Mouse (Mus musculus) CH12.LX (cell line): Measurements from ENCODE around the gene Mphosph10. TPM values are rescaled to one million over a fixed set of nuclear protein-coding genes. Genes with fewer than 3 reads are reported as not detected.
A peak's percentile ranks its signal among the peaks of the same experiment; 100 is the strongest.

Experiments used
- DNase-seq: peaks from one replicate; pipeline ENCODE4 v3.0.0-alpha.2; 2013; ENCODE audit errors: extremely low read depth
- H3K27ac ChIP-seq: 2 replicates; pipeline ENCODE4 v1.5.1; 2012; ENCODE audit warnings: low read depth, mild to moderate bottlenecking, control low read depth, moderate library complexity; ENCODE audit not compliant: insufficient read depth
- H3K27me3 ChIP-seq: replicated peaks from 2 replicates; pipeline ENCODE3; 2012; ENCODE audit warnings: inconsistent platforms
- H3K36me3 ChIP-seq, 2 experiments: replicated peaks in 1 of 2; 2 replicates each; pipeline versions ENCODE3 to v1.6.1; 2012; ENCODE audit warnings: inconsistent platforms in 1 of 2, low read length in 1 of 2, mild to moderate bottlenecking in 1 of 2, mixed read lengths in 1 of 2, moderate library complexity in 1 of 2; ENCODE audit not compliant: control insufficient read depth in 1 of 2, insufficient read depth in 1 of 2
- H3K4me1 ChIP-seq, 2 experiments: 2 replicates each; pipeline ENCODE4 v1.6.1; 2012; ENCODE audit warnings: inconsistent platforms in 1 of 2, moderate library complexity in 1 of 2; ENCODE audit not compliant: insufficient read depth in 2 of 2, control insufficient read depth in 1 of 2
- H3K4me2 ChIP-seq: 2 replicates; pipeline ENCODE4 v1.6.1; 2012; ENCODE audit warnings: low read depth, mild to moderate bottlenecking, control low read depth; ENCODE audit not compliant: poor library complexity, insufficient read depth, severe bottlenecking
- H3K4me3 ChIP-seq, 3 experiments: fragments of 150-350 bp in 1 of 3; sonication (generic) in 1 of 3; replicated peaks in 1 of 3; 2 replicates each; pipeline versions ENCODE3 to v1.5.1; 2011 to 2012; ENCODE audit warnings: low read depth in 2 of 3, low read length in 2 of 3, mild to moderate bottlenecking in 2 of 3, moderate library complexity in 2 of 3, control low read depth in 1 of 3, improper control_type of control experiment in 1 of 3, inconsistent platforms in 1 of 3, mixed read lengths in 1 of 3; ENCODE audit not compliant: poor library complexity in 1 of 3
- H3K79me2 ChIP-seq: replicated peaks from 2 replicates; pipeline ENCODE4 v1.6.1; 2012; ENCODE audit warnings: mild to moderate bottlenecking, moderate library complexity; ENCODE audit not compliant: control insufficient read depth, poor library complexity, insufficient read depth, severe bottlenecking; ENCODE audit errors: extremely low read depth
- H3K9ac ChIP-seq: 2 replicates; pipeline ENCODE4 v1.6.1; 2012; ENCODE audit warnings: low read depth, mild to moderate bottlenecking, control low read depth, moderate library complexity; ENCODE audit not compliant: insufficient read depth
- H3K9me3 ChIP-seq: replicated peaks from 2 replicates; pipeline ENCODE3; 2012; ENCODE audit warnings: low read length, inconsistent platforms, mixed read lengths
- BHLHE40 ChIP-seq: IDR thresholded peaks from 2 replicates; pipeline ENCODE4 v1.6.1; 2011; ENCODE audit warnings: mild to moderate bottlenecking, low read depth, low read length, improper control_type of control experiment
- CHD1 ChIP-seq: IDR thresholded peaks from 2 replicates; pipeline ENCODE4 v1.6.1; 2012; ENCODE audit warnings: low read depth, low read length, improper control_type of control experiment, inconsistent platforms
- CHD2 ChIP-seq: IDR thresholded peaks from 2 replicates; pipeline ENCODE4 v1.6.1; 2011; ENCODE audit warnings: low read length, improper control_type of control experiment
- CTCF ChIP-seq, 2 experiments: IDR thresholded peaks in 1 of 2; conservative IDR thresholded peaks in 1 of 2; 2 replicates each; pipeline ENCODE4 v1.5.1; 2011 to 2012; ENCODE audit warnings: low read depth in 2 of 2, low read length in 2 of 2, improper control_type of control experiment in 1 of 2, inconsistent platforms in 1 of 2, mild to moderate bottlenecking in 1 of 2, moderate library complexity in 1 of 2
- E2F4 ChIP-seq: IDR thresholded peaks from 2 replicates; pipeline ENCODE4 v1.6.1; 2011; ENCODE audit warnings: low read depth, low read length, improper control_type of control experiment; ENCODE audit not compliant: insufficient replicate concordance
- ELF1 ChIP-seq: IDR thresholded peaks from 2 replicates; pipeline ENCODE4 v1.6.1; 2014; ENCODE audit warnings: low read depth, mild to moderate bottlenecking, inconsistent platforms, low read length, improper control_type of control experiment
- EP300 ChIP-seq: IDR thresholded peaks from 2 replicates; pipeline ENCODE4 v1.6.1; 2011; ENCODE audit warnings: low read length, improper control_type of control experiment
- ETS1 ChIP-seq: conservative IDR thresholded peaks from 2 replicates; pipeline ENCODE4 v1.6.1; 2012; ENCODE audit warnings: low read depth, mild to moderate bottlenecking, inconsistent platforms, low read length, improper control_type of control experiment, moderate library complexity
- GABPA ChIP-seq: IDR thresholded peaks from 2 replicates; pipeline ENCODE4 v1.6.1; 2012; ENCODE audit warnings: low read depth, low read length, improper control_type of control experiment, inconsistent platforms; ENCODE audit not compliant: insufficient replicate concordance
- HCFC1 ChIP-seq: IDR thresholded peaks from 2 replicates; pipeline ENCODE4 v1.6.1; 2012; ENCODE audit warnings: low read depth, mild to moderate bottlenecking, inconsistent platforms, low read length, improper control_type of control experiment
- IRF4 ChIP-seq: IDR thresholded peaks from 2 replicates; pipeline ENCODE4 v1.6.1; 2014; ENCODE audit warnings: low read depth, mild to moderate bottlenecking, inconsistent platforms, low read length, improper control_type of control experiment
- JUN ChIP-seq: IDR thresholded peaks from 2 replicates; pipeline ENCODE4 v1.6.1; 2011; ENCODE audit warnings: low read depth, mild to moderate bottlenecking, low read length, improper control_type of control experiment, moderate library complexity; ENCODE audit not compliant: insufficient read depth
- JUND ChIP-seq: conservative IDR thresholded peaks from 2 replicates; pipeline ENCODE4 v1.6.1; 2011; ENCODE audit warnings: low read depth, low read length, improper control_type of control experiment
- KAT2A ChIP-seq: IDR thresholded peaks from 2 replicates; pipeline ENCODE4 v1.6.1; 2012; ENCODE audit warnings: low read length, improper control_type of control experiment, inconsistent platforms; ENCODE audit not compliant: insufficient replicate concordance
- MAFK ChIP-seq: IDR thresholded peaks from 2 replicates; pipeline ENCODE4 v1.6.1; 2011; ENCODE audit warnings: low read length, improper control_type of control experiment; ENCODE audit not compliant: insufficient replicate concordance
- MAX ChIP-seq: IDR thresholded peaks from 2 replicates; pipeline ENCODE4 v1.6.1; 2011; ENCODE audit warnings: low read length, improper control_type of control experiment
- MAZ ChIP-seq: IDR thresholded peaks from 2 replicates; pipeline ENCODE4 v1.6.1; 2012; ENCODE audit warnings: low read depth, mild to moderate bottlenecking, inconsistent platforms, low read length, improper control_type of control experiment, moderate library complexity
- MEF2A ChIP-seq: IDR thresholded peaks from 2 replicates; pipeline ENCODE4 v1.6.1; 2014; ENCODE audit warnings: low read depth, mild to moderate bottlenecking, inconsistent platforms, low read length, improper control_type of control experiment, borderline replicate concordance
- MXI1 ChIP-seq: IDR thresholded peaks from 2 replicates; pipeline ENCODE4 v1.6.1; 2011; ENCODE audit warnings: mild to moderate bottlenecking, low read depth, low read length, improper control_type of control experiment
- MYC ChIP-seq: IDR thresholded peaks from 2 replicates; pipeline ENCODE4 v1.6.1; 2011; ENCODE audit warnings: low read depth, mild to moderate bottlenecking, improper control_type of control experiment, low read length
- NELFE ChIP-seq: IDR thresholded peaks from 2 replicates; pipeline ENCODE4 v1.6.1; 2011; ENCODE audit warnings: low read depth, low read length, improper control_type of control experiment
- NRF1 ChIP-seq: IDR thresholded peaks from 2 replicates; pipeline ENCODE4 v1.6.1; 2014; ENCODE audit warnings: low read depth, mild to moderate bottlenecking, inconsistent platforms, low read length, improper control_type of control experiment, moderate library complexity
- PAX5 ChIP-seq: IDR thresholded peaks from 2 replicates; pipeline ENCODE4 v1.6.1; 2012; ENCODE audit warnings: low read length, inconsistent platforms, mixed read lengths
- POLR2A ChIP-seq: IDR thresholded peaks from 2 replicates; pipeline ENCODE4 v1.6.1; 2011; ENCODE audit warnings: low read depth, mild to moderate bottlenecking, improper control_type of control experiment, low read length
- POLR2AphosphoS2 ChIP-seq: IDR thresholded peaks from 2 replicates; pipeline ENCODE4 v1.6.1; 2011; ENCODE audit warnings: low read depth, low read length, improper control_type of control experiment
- RAD21 ChIP-seq: IDR thresholded peaks from 2 replicates; pipeline ENCODE4 v1.6.1; 2011; ENCODE audit warnings: low read depth, mild to moderate bottlenecking, low read length, improper control_type of control experiment, moderate library complexity
- RCOR1 ChIP-seq: conservative IDR thresholded peaks from 2 replicates; pipeline ENCODE4 v1.6.1; 2012; ENCODE audit warnings: low read depth, mild to moderate bottlenecking, inconsistent platforms, low read length, improper control_type of control experiment
- SIN3A ChIP-seq: IDR thresholded peaks from 2 replicates; pipeline ENCODE4 v1.6.1; 2012; ENCODE audit warnings: low read length, improper control_type of control experiment, inconsistent platforms
- SMC3 ChIP-seq: IDR thresholded peaks from 2 replicates; pipeline ENCODE4 v1.6.1; 2011; ENCODE audit warnings: low read depth, low read length, improper control_type of control experiment
- TBP ChIP-seq: conservative IDR thresholded peaks from 2 replicates; pipeline ENCODE4 v1.6.1; 2011; ENCODE audit warnings: low read depth, low read length, improper control_type of control experiment
- TCF12 ChIP-seq: IDR thresholded peaks from 2 replicates; pipeline ENCODE4 v1.6.1; 2014; ENCODE audit warnings: low read depth, mild to moderate bottlenecking, inconsistent platforms, low read length, improper control_type of control experiment
- UBTF ChIP-seq: IDR thresholded peaks from 2 replicates; pipeline ENCODE4 v1.6.1; 2012; ENCODE audit warnings: low read depth, mild to moderate bottlenecking, inconsistent platforms, low read length, improper control_type of control experiment, moderate library complexity
- USF1 ChIP-seq: IDR thresholded peaks from 2 replicates; pipeline ENCODE4 v1.6.1; 2014; ENCODE audit warnings: low read depth, mild to moderate bottlenecking, inconsistent platforms, low read length, improper control_type of control experiment
- USF2 ChIP-seq: conservative IDR thresholded peaks from 2 replicates; pipeline ENCODE4 v1.6.1; 2011; ENCODE audit warnings: low read depth, low read length, improper control_type of control experiment
- ZC3H11A ChIP-seq: IDR thresholded peaks from 2 replicates; pipeline ENCODE4 v1.6.1; 2012; ENCODE audit warnings: low read depth, mild to moderate bottlenecking, inconsistent platforms, low read length, improper control_type of control experiment
- ZKSCAN1 ChIP-seq: IDR thresholded peaks from 2 replicates; pipeline ENCODE4 v1.6.1; 2012; ENCODE audit warnings: low read depth, inconsistent platforms, low read length, improper control_type of control experiment, borderline replicate concordance
- ZMIZ1 ChIP-seq: IDR thresholded peaks from 2 replicates; pipeline ENCODE4 v1.6.1; 2012; ENCODE audit warnings: low read depth, mild to moderate bottlenecking, inconsistent platforms, low read length, improper control_type of control experiment
- ZNF384 ChIP-seq: IDR thresholded peaks from 2 replicates; pipeline ENCODE4 v1.6.1; 2012; ENCODE audit warnings: low read depth, low read length, improper control_type of control experiment, inconsistent platforms
- dilution Hi-C: fragments of 300-500 bp; cut with MboI; formaldehyde crosslinking; loops from 2 replicates; pipeline ENCODE4 v1.14.3; 2020; ENCODE audit warnings: low sequenced_read_pairs; ENCODE audit not compliant: extremely low pct_unique_long_range_greater_than_20kb, extremely low pct_ligation_motif_present
- in situ Hi-C: fragments of 300-500 bp; cut with MboI; formaldehyde crosslinking; loops from 3 replicates; pipeline ENCODE4 v1.14.3; 2019; ENCODE audit warnings: low sequenced_read_pairs, low pct_ligation_motif_present, low pct_unique_long_range_greater_than_20kb, mixed read lengths
- polyA plus RNA-seq: library from polyadenylated mRNA; unstranded; fragments of >175 nt; gene quantifications from 2 replicates; pipeline ENCODE4 v1.2.1, GENCODE M21; 2012; ENCODE audit warnings: low read depth; ENCODE audit not compliant: insufficient read length
- total RNA-seq, 2 experiments: library from RNA; depleted of rRNA; stranded (reverse); fragments of 300-350 nt in 1 of 2; fragments of >200 nt in 1 of 2; gene quantifications; 2 replicates each; pipeline ENCODE4 v1.2.3; 2012 to 2014

Mphosph10 gene
- total RNA-seq (2012; rRNA removed) = 56.5 and 73.2 TPM in 2 replicates
- 107 and 124 TPM in 2 replicates for total RNA-seq (2014; rRNA removed)
- polyA plus RNA-seq = 134 and 141 TPM in 2 replicates

- H3K36me3 ChIP-seq = peaks cover 9 to 24% of the 10 kb centered on the region in 2 experiments
- peaks cover 2 to 23% of the 10 kb centered on the region in 2 experiments; a peak in 2 of 4 replicates for H3K4me1 ChIP-seq
- H3K27ac ChIP-seq = 0 out of 2 replicates have a peak within 1 kb of the TSS, but pooled peaks have one; percentile 14
- dilution Hi-C loops (no loop called here), in situ Hi-C loops (no loop called here)
- TF ChIP-seq USF1 (peak; percentile 49), POLR2A (peak; percentile 94), E2F4 (no peak), MAX (peak; percentile 96), NRF1 (peak; percentile 88), SIN3A (peak; percentile 91), CTCF (conservative IDR thresholded peaks at IDR 0.05 in 1 of 2, IDR thresholded peaks at IDR 0.05 in 1 of 2; ENCODE audit: low read depth in 2 of 2, low read length in 2 of 2) (no peak), GABPA (no peak; the same call in 1 of the 2 replicates), UBTF (no peak), USF2 (no peak; the same call in 1 of the 2 replicates), ETS1 (peak; percentile 26; the same call in 1 of the 2 replicates), HCFC1 (peak; percentile 89), ELF1 (peak; percentile 72), IRF4 (peak; percentile 47; the same call in 1 of the 2 replicates), ZKSCAN1 (no peak), MAZ (no peak), KAT2A (peak; percentile 81; the same call in 1 of the 2 replicates), MYC (peak; percentile 97), JUN (no peak), SMC3 (no peak), ZMIZ1 (no peak; the same call in 1 of the 2 replicates), TCF12 (peak; percentile 90), POLR2AphosphoS2 (peak; percentile 85; the same call in 1 of the 2 replicates), MXI1 (peak; percentile 94), MEF2A (peak; percentile 67; the same call in 1 of the 2 replicates), CHD2 (no peak), TBP (peak; percentile 94), CHD1 (no peak), MAFK (no peak), ZC3H11A (no peak), BHLHE40 (peak; percentile 48), PAX5 (no peak), NELFE (peak; percentile 94), ZNF384 (no peak), EP300 (no peak), RCOR1 (no peak), JUND (no peak), RAD21 (no peak)
- no peaks in the 10 kb centered on the region for H3K27me3 ChIP-seq
- H3K9ac ChIP-seq = peak within 1 kb of the TSS; percentile 83
- no peaks in the 10 kb centered on the region for H3K9me3 ChIP-seq
- peak; percentile 94 for DNase-seq
- peak within 1 kb of the TSS; percentile 86 for H3K4me2 ChIP-seq
- H3K4me3 ChIP-seq = peak within 1 kb of the TSS; percentile 77 to 99 (median 91)
- peaks cover 32% of the 10 kb centered on the region for H3K79me2 ChIP-seq
Measured at GRCm38 (mm10) chr7:64392122-64392818, at the start of gene Mphosph10, which contains the start of gene Mcee. Gene Mphosph10 (minus strand): TSS chr7:64392268. Gene Mcee (plus strand): TSS chr7:64392607.
